Mouse (Mus musculus): ENCODE measurements at regions not wholly inside any gene's neighbourhood (a gene's known extent, or its start where the extent isn't known, plus 50 kb on each side); places are given as distances from the start of the nearest gene placed in this dataset.

DNA sequence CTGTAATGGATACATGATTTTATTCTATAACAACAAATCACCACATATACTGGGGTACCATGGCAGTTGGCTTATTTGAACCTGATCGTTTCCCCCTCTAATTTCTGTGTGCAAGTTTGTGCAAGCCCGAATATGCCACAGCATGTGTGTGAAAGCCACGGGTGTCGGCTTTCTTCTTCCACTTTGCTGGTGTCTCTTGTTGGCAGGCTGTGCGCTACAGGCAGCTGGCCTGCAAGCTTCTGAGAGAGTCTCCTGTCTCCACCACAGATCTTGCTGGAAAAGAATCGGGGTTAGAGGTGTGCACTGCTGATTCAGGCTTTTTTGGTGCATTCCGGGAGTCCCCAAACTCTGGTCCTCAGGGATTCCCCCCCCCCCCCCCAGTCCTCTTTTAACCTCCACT, 142.0 kb upstream of the Kazn start:
- DNase-seq (ENCODE audit: low read depth, low spot score), result no peak

DNA sequence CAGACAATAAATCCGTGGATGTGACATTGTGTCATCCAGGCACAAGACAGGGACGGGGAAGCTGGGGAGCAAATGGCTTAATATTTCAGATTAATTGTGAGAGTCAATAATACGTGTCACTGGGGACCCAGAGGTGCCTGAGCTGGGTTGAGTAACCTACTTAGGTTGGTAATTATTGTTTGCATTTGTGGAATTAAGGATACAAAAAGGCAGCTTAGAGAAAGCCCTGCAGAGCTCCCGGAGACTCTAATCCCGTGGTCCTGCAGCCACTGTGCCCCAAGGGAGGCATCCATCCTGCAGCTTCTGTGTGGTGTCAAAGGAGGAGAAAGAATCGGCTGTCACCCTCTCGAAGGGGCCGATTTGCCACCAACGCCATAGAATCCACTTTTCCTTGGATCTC, 139.3 kb upstream of the Kazn start:
- no peak for DNase-seq (ENCODE audit: low read depth, low spot score)

DNA sequence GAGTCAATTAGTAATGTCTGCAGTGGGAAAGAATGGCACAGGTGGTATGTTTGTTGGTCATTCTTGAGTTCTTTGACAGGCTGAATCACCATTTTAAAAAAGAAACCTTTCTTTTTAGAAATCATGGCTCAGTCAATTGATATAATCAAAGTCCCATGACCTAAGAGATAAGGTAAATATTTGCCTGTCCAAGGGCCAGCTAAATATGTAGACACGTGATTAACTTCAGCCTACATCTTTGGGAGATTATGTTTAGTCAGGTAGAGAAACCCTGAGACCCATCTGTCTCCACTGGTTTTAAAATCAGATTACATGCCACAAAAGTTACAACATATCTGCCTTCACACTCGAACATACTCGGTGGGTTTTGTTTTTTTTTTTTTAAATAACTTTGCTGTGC, 128.6 kb upstream of the Kazn start:
- DNase-seq (ENCODE audit: low read depth, low spot score), result no peak

DNA sequence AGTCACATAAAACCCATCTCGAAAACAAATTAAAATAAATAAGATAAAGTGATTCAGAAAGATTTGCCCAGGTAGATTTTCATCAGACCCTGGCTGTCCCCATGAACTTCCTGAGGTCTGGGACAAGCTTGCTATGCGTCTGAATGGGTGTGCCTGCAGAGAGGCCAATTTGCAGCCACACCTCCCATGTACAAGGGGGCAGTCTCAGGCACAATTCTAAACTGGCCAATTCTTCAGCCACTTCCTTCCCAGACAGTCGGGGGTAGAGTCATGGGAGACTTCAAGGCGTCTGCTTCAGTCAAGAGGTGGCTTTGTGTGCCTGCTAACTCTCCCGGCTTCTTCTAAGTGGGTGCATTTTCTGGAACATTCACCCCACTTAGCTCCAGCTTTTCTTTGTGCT, 122.9 kb upstream of the Kazn start:
- no peak for DNase-seq (ENCODE audit: low read depth, low spot score)

DNA sequence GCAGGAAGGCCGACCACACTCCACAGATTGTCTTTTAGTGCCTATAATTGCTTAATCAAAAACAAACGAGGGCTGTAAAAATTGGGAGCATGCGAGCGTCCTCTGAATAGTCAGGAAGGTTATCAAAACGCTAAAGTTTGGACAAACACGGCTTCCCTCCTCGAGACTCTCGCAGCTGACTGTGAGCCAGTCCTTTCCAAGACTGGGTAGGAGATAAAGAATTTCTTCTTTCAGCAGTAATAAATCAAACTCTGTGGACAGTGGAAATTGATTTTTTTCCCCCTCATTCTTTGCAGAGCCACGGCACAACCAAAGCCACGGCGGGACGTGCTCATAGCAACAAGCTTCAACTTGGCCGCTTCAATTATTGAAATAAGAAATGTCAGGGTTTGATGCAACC, 119.7 kb upstream of the Kazn start:
- DNase-seq (ENCODE audit: low read depth, low spot score), result no peak

DNA sequence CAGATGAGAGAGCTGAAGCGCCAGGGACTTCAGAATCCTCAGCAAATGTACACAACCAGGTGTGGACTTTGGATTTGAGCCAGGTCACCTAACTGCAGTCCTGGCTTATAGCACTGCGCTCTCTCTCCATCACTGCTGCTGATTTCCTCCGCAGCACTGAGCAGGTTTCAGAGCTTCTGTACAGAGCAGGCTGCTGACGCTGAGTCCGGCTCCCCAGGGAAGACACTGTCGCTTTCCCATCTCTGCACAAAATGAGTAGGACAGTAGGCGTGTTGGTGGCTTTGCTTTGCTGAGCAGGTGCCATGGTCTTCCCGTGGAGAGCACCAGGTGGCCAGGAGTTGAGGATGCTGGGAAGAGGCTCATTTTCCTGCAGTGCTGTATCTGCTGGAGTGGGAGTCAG, 116.2 kb upstream of the Kazn start:
- no peak for DNase-seq (ENCODE audit: low read depth, low spot score)

DNA sequence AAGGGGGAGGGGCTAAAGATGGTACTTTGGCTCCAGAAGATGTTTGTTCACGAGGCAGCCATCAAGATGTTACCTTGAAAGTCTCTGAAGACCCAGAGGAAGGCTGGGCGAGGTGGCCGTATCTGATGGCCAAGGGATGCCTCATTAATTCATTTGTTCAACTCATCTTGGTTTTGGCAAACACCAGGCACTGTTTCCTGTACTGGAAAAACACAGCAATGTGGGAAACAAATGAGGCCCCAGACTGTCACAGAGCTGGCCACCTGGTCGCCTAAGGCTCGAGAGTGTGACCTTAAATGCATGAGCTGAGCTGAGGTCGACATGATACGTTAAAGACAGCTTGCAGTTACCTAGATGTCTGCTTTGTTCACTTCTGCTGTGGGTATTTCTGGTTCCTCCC, 114.3 kb upstream of the Kazn start:
- no peak for DNase-seq (ENCODE audit: low read depth, low spot score)

DNA sequence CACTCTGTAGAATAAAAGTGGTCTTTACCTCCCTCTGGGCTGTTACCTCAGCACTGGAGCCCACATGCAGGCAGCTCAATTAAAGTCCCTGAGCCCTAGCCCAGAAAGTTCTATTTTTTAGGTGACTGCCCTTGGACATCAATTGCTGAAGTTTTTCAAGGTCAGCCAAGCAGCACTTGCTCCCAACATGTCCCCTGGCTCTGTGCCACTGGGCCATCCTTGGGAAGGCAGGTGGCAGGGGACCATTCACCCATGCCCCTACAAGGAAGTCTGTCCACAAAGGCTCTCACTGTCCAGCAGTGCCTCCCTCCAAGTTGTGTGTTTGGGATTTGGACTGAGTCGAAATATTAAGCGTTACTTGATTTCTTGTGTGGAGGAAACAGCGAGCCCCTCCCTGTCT, 112.6 kb upstream of the Kazn start:
- no peak for DNase-seq (ENCODE audit: low read depth, low spot score)

DNA sequence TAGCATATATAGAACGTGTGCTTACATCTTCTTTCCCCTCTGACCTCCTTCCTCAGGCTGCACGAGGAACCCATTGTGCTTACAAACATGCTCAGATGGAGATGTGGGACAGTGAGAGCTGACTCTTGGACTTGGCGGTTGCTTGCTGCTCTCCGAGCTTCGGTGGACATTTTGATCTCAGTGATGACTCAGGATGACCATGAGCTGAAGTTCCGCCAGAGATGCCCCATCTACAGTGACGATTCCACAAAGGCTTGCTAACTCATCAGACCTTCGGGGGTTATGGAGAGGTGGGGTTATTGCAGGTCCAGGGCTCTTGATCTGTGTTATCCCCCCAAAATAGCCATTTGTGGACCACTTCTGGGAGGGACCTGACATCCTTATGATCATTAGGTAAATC, 111.8 kb upstream of the Kazn start:
- no peak for DNase-seq (ENCODE audit: low read depth, low spot score)

DNA sequence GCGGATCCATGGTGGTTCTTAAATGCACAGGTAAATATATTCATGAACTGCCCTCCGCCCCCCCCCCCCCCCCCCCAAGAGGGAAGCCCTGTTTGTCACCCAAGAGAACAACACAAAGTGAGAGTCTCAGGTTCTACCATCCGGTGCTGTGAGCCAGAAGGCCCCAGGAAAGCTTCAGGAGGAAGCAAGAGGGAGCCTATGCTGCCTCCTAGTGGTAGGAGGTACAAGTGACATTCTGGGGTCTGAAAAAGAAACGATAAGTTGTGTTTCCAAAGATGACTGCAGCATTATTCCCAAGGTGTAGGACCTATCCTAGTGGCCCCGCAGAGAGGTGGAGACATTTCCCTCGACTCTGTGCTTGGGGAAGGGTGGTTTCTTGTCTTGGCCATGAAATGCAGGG, 109.7 kb upstream of the Kazn start:
- DNase-seq (ENCODE audit: low read depth, low spot score), result no peak

DNA sequence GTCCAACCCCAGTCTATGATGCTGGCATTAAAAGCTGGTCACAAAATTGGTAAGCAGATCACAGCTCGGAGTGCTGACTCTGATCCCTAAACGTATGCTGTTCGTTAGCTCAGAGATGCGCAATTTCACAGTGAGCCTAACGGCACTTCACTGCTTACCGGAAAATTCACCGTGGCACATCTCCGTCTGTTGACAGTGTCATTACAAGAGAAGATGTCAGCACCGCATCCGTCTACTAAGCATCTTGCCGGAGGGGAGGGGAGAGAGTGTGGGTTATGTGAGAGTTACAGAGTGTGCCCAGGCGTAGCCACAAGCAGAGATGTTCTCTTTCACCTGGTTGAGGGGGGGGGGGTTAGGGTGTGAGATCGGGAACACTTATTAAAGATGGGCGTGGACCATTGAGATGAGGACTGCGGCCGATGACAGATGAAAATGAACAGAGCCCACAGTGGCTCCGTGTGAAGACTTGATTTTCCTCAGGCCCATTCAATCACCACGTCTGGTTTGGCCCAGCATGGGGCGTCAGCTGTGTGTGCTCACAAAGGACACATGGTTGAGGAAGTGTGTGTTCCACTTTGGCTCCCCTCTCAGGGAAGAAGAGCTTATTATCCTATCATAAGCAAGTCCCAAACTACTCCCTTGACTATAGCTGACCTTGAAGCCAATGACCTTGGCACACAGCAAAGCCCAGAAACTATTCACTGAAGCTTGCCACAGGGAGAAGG, 103.4 kb upstream of the Kazn start:
- DNase-seq (ENCODE audit: low read depth, low spot score), result no peak

DNA sequence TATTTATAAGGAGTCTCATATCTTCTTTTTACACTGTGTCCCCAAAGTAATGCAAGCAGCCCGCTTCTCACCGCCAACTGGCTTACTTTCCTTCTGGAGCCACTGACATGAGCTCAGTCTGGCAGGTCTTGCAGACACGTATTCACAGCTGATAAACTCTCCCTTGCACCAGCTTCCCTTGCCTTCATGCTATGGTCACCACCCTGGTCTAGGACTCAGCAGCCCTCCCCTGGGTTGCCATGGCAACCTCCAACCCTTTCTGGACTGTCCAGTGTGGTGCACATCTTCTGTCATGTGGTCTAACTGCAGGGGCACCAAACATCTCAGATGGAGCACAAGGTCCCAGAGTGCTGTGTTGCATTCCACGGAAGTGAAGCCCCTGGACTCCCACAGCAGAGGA, 102.1 kb upstream of the Kazn start:
- DNase-seq (ENCODE audit: low read depth, low spot score), result no peak

DNA sequence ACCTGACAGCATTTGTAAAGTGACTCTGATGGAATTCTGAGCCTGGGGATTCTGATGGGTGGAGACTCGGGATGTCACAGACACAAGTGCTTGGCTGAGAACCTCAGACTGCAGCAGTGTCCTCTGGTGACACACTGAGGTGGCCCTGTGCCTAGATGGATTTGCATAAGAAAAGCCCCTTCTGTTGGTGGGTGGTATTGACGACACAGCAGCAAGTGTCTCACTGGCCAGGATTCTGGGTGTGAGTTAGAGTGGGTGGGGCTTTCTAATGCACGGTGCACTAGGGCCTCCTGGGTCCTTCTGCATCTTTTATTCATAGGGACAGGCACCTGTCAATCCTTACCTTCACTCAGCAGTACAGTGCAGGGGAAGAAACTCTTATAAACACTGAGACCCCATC, 100.9 kb upstream of the Kazn start:
- no peak for DNase-seq (ENCODE audit: low read depth, low spot score)

DNA sequence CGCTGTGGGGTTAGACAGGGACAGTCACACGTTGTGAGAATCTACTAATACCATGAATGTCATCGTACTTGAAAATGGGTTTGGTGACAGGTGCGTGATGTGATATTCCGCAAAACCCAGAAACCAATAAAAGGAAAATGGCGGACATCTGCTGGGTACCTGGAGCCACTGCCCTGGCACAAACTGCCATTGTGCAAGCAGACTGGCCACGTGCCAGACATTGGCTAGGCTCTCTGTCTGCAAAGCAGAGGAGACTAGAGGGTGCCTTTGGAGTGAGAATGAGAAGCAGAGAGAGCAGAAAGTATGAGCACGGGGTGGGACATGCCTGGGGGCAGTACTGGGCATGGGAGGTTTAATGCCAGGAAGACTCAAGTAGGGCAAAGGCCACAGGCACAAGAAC, 98.5 kb upstream of the Kazn start:
- DNase-seq (ENCODE audit: low read depth, low spot score), result no peak

DNA sequence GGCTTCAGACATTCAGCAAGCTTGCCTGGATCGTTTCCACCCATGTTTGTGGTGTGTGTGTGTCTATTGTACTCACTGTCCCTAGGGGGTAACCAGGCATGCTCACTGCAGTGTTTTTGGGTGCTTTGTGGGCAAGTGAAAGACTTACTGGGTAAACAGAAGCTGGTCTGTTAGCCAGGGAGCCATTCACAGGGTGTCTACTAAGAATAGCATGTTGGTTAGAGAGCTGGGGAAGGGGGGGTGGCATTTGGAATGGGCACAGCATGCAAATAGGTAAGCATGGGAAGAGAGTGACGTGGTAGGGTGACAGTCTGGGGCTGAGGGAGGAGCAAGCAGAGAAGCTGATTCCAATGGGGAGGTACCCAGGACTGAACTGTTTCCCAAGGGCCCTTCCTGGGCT, 97.7 kb upstream of the Kazn start:
- DNase-seq (ENCODE audit: low read depth, low spot score), result no peak

DNA sequence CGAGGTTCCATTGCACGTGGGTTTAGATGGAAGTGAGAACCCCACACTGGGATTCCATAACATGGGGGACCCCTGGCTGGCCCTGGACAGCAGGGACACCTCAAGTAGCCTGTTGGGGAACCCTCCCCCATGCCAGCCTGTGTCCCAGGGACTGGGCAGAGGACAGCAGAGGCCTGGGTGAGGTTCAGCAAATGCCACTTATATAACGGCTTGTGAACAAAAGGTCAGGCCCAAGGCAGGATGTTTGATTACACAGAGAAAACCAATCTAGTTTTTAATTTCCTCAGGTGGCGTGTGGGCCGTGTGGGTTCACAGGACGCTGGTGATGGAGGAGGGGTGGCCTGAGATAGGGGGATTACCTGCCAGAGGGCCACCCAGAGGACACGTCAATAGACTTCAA, 94.9 kb upstream of the Kazn start:
- no peak for DNase-seq (ENCODE audit: low read depth, low spot score)

DNA sequence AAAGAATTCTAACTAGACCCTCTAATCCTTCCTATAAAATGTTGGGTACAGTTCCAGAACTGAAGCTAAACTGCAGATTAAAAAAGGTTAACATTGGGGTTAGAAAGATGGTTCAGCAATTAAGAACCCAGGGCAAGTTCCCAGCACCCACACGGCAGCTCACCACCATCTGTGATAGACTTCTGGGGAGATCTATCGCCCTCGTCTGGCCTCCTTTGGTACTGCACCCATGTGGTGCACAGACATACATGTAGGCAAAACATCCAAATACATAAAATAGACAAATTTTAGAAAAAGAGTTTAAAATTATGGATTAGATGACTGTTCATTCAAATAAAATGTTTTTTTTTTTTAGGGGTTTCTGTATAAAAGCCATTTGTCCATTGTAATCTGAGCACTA, 91.4 kb upstream of the Kazn start:
- DNase-seq (ENCODE audit: low read depth, low spot score), result no peak

DNA sequence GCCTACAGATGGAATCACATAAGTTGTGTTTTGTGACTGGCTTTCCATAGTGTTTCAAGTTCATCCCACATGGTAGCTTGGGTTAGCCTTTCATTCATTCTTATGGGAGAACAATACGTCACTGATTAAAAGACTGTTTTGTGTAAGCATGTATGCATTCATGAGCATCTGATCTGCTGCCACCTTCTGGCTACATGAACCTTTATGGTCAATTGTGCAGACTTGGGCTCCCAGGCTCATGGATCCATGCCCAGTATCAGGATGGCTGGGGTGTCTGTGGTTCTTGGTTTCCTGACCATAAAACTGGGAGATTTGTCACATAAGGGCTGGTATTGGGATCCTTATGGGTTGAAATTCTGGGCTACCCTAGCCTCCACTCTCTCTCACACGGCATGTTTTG, 90.4 kb upstream of the Kazn start:
- DNase-seq (ENCODE audit: low read depth, low spot score), result no peak

DNA sequence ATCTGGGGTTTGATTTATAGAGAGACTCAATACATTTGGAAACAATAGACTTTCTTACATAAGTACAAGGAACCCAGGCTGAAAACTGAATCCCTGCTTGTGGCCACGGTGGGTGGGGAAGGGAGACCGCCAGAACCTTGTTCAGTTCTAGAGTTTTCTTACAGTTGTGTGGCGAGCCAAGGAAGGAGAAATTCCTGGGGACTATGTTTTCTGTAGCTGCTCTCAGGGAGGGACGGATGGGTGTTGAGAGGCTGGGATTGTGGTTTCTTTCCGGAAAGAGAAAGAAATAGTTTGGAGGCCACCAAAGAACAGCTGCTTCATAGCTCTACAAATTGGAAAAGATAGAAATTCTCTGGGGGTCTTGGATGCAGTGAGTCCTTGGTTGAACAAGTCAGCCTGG, 87.3 kb upstream of the Kazn start:
- no peak for DNase-seq (ENCODE audit: low read depth, low spot score)

DNA sequence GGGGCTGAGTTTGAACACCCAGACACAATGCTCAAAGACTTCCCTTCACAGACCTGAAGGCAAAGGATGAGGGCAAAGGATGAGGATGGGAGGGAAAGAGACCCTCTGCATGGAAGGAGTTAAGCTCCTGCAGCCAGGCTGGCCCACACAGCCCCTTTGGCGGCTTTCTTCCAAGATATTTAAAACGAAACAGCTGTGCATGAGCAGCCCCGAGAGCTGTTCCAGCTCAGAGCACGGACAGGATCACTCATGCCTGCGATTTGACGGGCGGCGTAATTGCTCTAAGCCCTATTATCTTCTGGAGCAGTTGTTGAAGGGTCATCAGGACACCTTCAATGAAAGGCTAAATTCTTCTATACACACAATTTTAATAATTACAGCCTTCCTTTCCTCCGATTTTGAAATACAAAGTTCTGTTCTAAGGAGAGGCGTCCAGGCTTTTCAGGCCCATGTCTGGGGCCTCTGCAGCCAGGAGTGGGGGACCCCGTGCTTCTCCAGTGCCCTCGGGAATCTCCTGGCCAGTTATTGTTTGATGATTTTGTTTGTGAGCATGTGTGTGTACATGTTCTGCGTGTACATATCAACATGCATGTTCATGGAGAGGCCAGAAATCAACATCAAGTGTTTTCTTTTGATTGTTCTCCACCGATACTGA, 82.1 kb upstream of the Kazn start:
- DNase-seq (ENCODE audit: low read depth, low spot score), result no peak

DNA sequence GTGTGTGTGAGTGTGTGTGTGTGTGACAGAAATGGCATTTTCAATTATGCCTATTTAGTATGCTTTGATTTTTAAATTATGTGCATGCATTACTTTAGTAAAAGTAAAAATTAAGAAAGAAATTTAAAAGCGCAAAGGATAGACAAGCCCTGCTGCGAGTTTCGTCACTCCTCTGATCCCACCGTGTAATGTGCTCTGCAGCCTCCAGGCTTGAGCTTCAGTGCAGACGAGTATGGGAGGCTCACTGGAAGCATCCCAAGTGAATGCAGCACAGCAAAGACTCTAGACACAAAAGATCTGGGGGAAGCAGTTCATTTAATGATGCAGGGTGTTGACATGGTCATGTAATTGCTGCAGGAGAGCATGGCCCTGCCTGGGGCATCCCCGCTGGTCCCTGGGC, 71.1 kb upstream of the Kazn start:
- DNase-seq (ENCODE audit: low read depth, low spot score), result no peak

DNA sequence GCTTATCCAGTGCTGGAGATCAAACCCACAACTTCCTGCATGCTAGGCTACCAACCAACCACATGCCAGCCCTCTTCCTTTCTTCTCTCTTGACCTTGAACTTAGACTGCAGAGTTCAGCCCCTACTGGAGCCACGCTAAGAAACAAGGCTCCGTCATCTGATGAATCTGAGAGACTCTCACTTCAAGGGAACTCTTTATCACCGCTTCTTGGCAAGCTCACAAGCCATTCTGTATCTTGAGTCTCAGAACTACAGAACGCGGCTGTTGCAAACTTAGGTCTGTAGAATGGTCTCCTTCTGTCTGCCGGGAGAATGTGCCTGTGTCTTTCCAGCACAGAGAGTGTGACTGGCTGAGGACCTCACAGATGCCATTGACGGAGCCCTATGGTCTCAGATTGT, 69.1 kb upstream of the Kazn start:
- no peak for DNase-seq (ENCODE audit: low read depth, low spot score)

DNA sequence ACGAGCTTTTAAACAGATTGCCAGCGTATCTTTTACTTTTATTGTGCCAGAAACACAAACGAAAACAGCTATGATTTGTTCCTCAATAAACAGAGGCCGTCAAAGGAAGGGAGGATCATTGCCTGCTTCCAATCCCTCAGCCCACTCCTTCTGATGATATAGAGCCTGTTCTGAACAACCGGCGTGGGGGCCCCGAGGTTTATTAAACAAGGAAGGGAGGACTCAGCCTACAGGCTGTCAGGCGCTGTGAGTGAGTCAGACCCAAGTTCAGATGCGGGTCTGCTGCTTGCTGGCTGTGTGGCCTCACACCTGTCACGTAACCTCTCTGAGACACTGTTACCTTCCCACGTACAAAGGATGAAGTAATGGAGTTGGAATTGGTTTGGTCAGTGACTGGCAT, 68.1 kb upstream of the Kazn start:
- no peak for DNase-seq (ENCODE audit: low read depth, low spot score)

DNA sequence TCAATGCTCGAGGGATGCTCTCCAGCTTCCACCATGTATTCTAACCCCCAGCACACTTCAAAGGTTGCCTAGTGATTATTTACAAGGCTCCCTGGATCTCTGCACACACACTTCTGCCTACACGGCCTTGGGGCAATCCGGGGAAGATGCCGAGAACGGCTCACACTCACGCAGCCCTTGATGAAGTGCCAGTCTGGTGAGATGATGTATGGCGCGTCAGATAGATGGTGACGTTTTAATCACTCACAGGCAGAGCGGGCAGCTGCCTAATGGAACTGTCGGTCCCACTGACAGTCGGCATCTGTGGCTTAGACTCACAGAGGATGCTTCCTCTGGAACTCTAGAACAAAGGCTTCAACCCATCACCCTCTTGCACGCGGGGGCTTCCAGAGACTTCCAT, 66.9 kb upstream of the Kazn start:
- DNase-seq (ENCODE audit: low read depth, low spot score), result no peak

Measured in 3T3-L1 (cell line).